Mouse (Mus musculus) heart, postnatal 0 days (tissue): ENCODE results near the gene Cd164l2.

ENCODE experiments used
- CTCF ChIP-seq: IDR thresholded peaks from 2 replicates; pipeline ENCODE4 v1.5.1; 2016; ENCODE audit warnings: antibody characterized with exemption, control low read depth, low read depth
- EP300 ChIP-seq: IDR thresholded peaks from 2 replicates; pipeline ENCODE4 v1.6.1; 2016; ENCODE audit warnings: antibody characterized with exemption, low read depth

DNA sequence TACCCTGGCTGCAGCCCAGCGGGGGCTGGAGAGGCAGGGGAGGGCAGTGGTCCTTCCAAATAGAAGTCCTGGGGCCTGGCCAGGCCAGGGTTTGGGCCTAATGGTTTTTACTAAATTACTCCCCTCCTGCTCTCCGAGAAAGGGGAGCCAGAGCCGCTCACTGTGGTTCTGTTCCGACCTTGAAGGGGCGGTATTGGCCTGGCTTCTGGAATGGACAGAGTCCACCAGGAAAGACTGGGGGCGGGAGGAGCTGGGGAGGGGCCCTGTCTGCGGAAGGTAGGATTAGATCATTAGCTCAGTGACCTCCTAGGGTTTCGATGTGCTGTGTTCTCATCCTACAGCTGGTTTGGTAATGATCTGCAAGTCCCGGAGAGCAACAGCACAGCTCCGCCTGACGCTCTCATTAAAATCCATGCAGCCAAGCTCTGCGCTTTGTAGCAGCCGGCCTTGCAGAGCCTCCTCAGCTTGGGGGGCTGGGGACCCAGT, 14.1 kb upstream of the Cd164l2 start:
- no peak for TF ChIP-seq EP300
- TF ChIP-seq CTCF: no peak
